Mouse (Mus musculus) CH12.LX (cell line): ENCODE data around the gene Yipf1. TPM values are rescaled to one million over a fixed set of nuclear protein-coding genes. Genes with fewer than 3 reads are reported as not detected.

Experiments used
- DNase-seq: peaks from one replicate; pipeline ENCODE4 v3.0.0-alpha.2; 2013; ENCODE audit errors: extremely low read depth
- H3K27ac ChIP-seq: 2 replicates; pipeline ENCODE4 v1.5.1; 2012; ENCODE audit warnings: low read depth, mild to moderate bottlenecking, control low read depth, moderate library complexity; ENCODE audit not compliant: insufficient read depth
- H3K27me3 ChIP-seq: replicated peaks from 2 replicates; pipeline ENCODE3; 2012; ENCODE audit warnings: inconsistent platforms
- H3K36me3 ChIP-seq, 2 experiments: replicated peaks in 1 of 2; 2 replicates each; pipeline versions ENCODE3 to v1.6.1; 2012; ENCODE audit warnings: inconsistent platforms in 1 of 2, low read length in 1 of 2, mild to moderate bottlenecking in 1 of 2, mixed read lengths in 1 of 2, moderate library complexity in 1 of 2; ENCODE audit not compliant: control insufficient read depth in 1 of 2, insufficient read depth in 1 of 2
- H3K4me1 ChIP-seq, 2 experiments: 2 replicates each; pipeline ENCODE4 v1.6.1; 2012; ENCODE audit warnings: inconsistent platforms in 1 of 2, moderate library complexity in 1 of 2; ENCODE audit not compliant: insufficient read depth in 2 of 2, control insufficient read depth in 1 of 2
- H3K4me2 ChIP-seq: 2 replicates; pipeline ENCODE4 v1.6.1; 2012; ENCODE audit warnings: low read depth, mild to moderate bottlenecking, control low read depth; ENCODE audit not compliant: poor library complexity, insufficient read depth, severe bottlenecking
- H3K4me3 ChIP-seq, 3 experiments: fragments of 150-350 bp in 1 of 3; sonication (generic) in 1 of 3; replicated peaks in 1 of 3; 2 replicates each; pipeline versions ENCODE3 to v1.5.1; 2011 to 2012; ENCODE audit warnings: low read depth in 2 of 3, low read length in 2 of 3, mild to moderate bottlenecking in 2 of 3, moderate library complexity in 2 of 3, control low read depth in 1 of 3, improper control_type of control experiment in 1 of 3, inconsistent platforms in 1 of 3, mixed read lengths in 1 of 3; ENCODE audit not compliant: poor library complexity in 1 of 3
- H3K79me2 ChIP-seq: replicated peaks from 2 replicates; pipeline ENCODE4 v1.6.1; 2012; ENCODE audit warnings: mild to moderate bottlenecking, moderate library complexity; ENCODE audit not compliant: control insufficient read depth, poor library complexity, insufficient read depth, severe bottlenecking; ENCODE audit errors: extremely low read depth
- H3K9ac ChIP-seq: 2 replicates; pipeline ENCODE4 v1.6.1; 2012; ENCODE audit warnings: low read depth, mild to moderate bottlenecking, control low read depth, moderate library complexity; ENCODE audit not compliant: insufficient read depth
- H3K9me3 ChIP-seq: replicated peaks from 2 replicates; pipeline ENCODE3; 2012; ENCODE audit warnings: low read length, inconsistent platforms, mixed read lengths
- BHLHE40 ChIP-seq: IDR thresholded peaks from 2 replicates; pipeline ENCODE4 v1.6.1; 2011; ENCODE audit warnings: mild to moderate bottlenecking, low read depth, low read length, improper control_type of control experiment
- CHD2 ChIP-seq: IDR thresholded peaks from 2 replicates; pipeline ENCODE4 v1.6.1; 2011; ENCODE audit warnings: low read length, improper control_type of control experiment
- EP300 ChIP-seq: IDR thresholded peaks from 2 replicates; pipeline ENCODE4 v1.6.1; 2011; ENCODE audit warnings: low read length, improper control_type of control experiment
- ETS1 ChIP-seq: conservative IDR thresholded peaks from 2 replicates; pipeline ENCODE4 v1.6.1; 2012; ENCODE audit warnings: low read depth, mild to moderate bottlenecking, inconsistent platforms, low read length, improper control_type of control experiment, moderate library complexity
- JUND ChIP-seq: conservative IDR thresholded peaks from 2 replicates; pipeline ENCODE4 v1.6.1; 2011; ENCODE audit warnings: low read depth, low read length, improper control_type of control experiment
- MAFK ChIP-seq: IDR thresholded peaks from 2 replicates; pipeline ENCODE4 v1.6.1; 2011; ENCODE audit warnings: low read length, improper control_type of control experiment; ENCODE audit not compliant: insufficient replicate concordance
- MAX ChIP-seq: IDR thresholded peaks from 2 replicates; pipeline ENCODE4 v1.6.1; 2011; ENCODE audit warnings: low read length, improper control_type of control experiment
- MAZ ChIP-seq: IDR thresholded peaks from 2 replicates; pipeline ENCODE4 v1.6.1; 2012; ENCODE audit warnings: low read depth, mild to moderate bottlenecking, inconsistent platforms, low read length, improper control_type of control experiment, moderate library complexity
- MXI1 ChIP-seq: IDR thresholded peaks from 2 replicates; pipeline ENCODE4 v1.6.1; 2011; ENCODE audit warnings: mild to moderate bottlenecking, low read depth, low read length, improper control_type of control experiment
- PAX5 ChIP-seq: IDR thresholded peaks from 2 replicates; pipeline ENCODE4 v1.6.1; 2012; ENCODE audit warnings: low read length, inconsistent platforms, mixed read lengths
- POLR2AphosphoS2 ChIP-seq: IDR thresholded peaks from 2 replicates; pipeline ENCODE4 v1.6.1; 2011; ENCODE audit warnings: low read depth, low read length, improper control_type of control experiment
- SMC3 ChIP-seq: IDR thresholded peaks from 2 replicates; pipeline ENCODE4 v1.6.1; 2011; ENCODE audit warnings: low read depth, low read length, improper control_type of control experiment
- TBP ChIP-seq: conservative IDR thresholded peaks from 2 replicates; pipeline ENCODE4 v1.6.1; 2011; ENCODE audit warnings: low read depth, low read length, improper control_type of control experiment
- UBTF ChIP-seq: IDR thresholded peaks from 2 replicates; pipeline ENCODE4 v1.6.1; 2012; ENCODE audit warnings: low read depth, mild to moderate bottlenecking, inconsistent platforms, low read length, improper control_type of control experiment, moderate library complexity
- USF1 ChIP-seq: IDR thresholded peaks from 2 replicates; pipeline ENCODE4 v1.6.1; 2014; ENCODE audit warnings: low read depth, mild to moderate bottlenecking, inconsistent platforms, low read length, improper control_type of control experiment
- USF2 ChIP-seq: conservative IDR thresholded peaks from 2 replicates; pipeline ENCODE4 v1.6.1; 2011; ENCODE audit warnings: low read depth, low read length, improper control_type of control experiment
- ZC3H11A ChIP-seq: IDR thresholded peaks from 2 replicates; pipeline ENCODE4 v1.6.1; 2012; ENCODE audit warnings: low read depth, mild to moderate bottlenecking, inconsistent platforms, low read length, improper control_type of control experiment
- ZKSCAN1 ChIP-seq: IDR thresholded peaks from 2 replicates; pipeline ENCODE4 v1.6.1; 2012; ENCODE audit warnings: low read depth, inconsistent platforms, low read length, improper control_type of control experiment, borderline replicate concordance
- ZMIZ1 ChIP-seq: IDR thresholded peaks from 2 replicates; pipeline ENCODE4 v1.6.1; 2012; ENCODE audit warnings: low read depth, mild to moderate bottlenecking, inconsistent platforms, low read length, improper control_type of control experiment
- dilution Hi-C: fragments of 300-500 bp; cut with MboI; formaldehyde crosslinking; loops from 2 replicates; pipeline ENCODE4 v1.14.3; 2020; ENCODE audit warnings: low sequenced_read_pairs; ENCODE audit not compliant: extremely low pct_unique_long_range_greater_than_20kb, extremely low pct_ligation_motif_present
- in situ Hi-C: fragments of 300-500 bp; cut with MboI; formaldehyde crosslinking; loops from 3 replicates; pipeline ENCODE4 v1.14.3; 2019; ENCODE audit warnings: low sequenced_read_pairs, low pct_ligation_motif_present, low pct_unique_long_range_greater_than_20kb, mixed read lengths
- polyA plus RNA-seq: library from polyadenylated mRNA; unstranded; fragments of >175 nt; gene quantifications from 2 replicates; pipeline ENCODE4 v1.2.1, GENCODE M21; 2012; ENCODE audit warnings: low read depth; ENCODE audit not compliant: insufficient read length
- total RNA-seq, 2 experiments: library from RNA; depleted of rRNA; stranded (reverse); fragments of 300-350 nt in 1 of 2; fragments of >200 nt in 1 of 2; gene quantifications; 2 replicates each; pipeline ENCODE4 v1.2.3; 2012 to 2014

Yipf1 gene
- total and polyA plus RNA-seq, 3 experiments, result 47.2 to 60.5 (median 52.8) TPM

- no peak for TF ChIP-seq MAX
- no peak for TF ChIP-seq USF2
- TF ChIP-seq MXI1, result no peak
- TF ChIP-seq JUND, result no peak
- no peak for TF ChIP-seq ZC3H11A
- TF ChIP-seq TBP, result no peak
- TF ChIP-seq ZKSCAN1, result no peak
- TF ChIP-seq EP300, result no peak
- no peak for TF ChIP-seq PAX5
- TF ChIP-seq UBTF, result no peak
- no peak for TF ChIP-seq CHD2
- no peak for TF ChIP-seq MAZ
- no peak for TF ChIP-seq ETS1
- in situ Hi-C loops (no loop called here), dilution Hi-C loops (no loop called here)
- Histone ChIP-seq H3K4me1 (no peaks in the 10 kb centered on the region), H3K4me2 (no peak overlapping the region), H3K27ac (no peak overlapping the region), H3K79me2 (no peaks in the 10 kb centered on the region; the same call in 1 of the 2 replicates), H3K27me3 (no peaks in the 10 kb centered on the region), H3K4me3 (no peak overlapping the region), H3K9ac (no peak overlapping the region), H3K9me3 (no peaks in the 10 kb centered on the region), H3K36me3 (peaks cover 68 to 93% of the 10 kb centered on the region in 2 experiments)
- DNase-seq, result no peak
Observed at GRCm38 (mm10) chr4:107389345-107389744, 75.2 kb downstream of the Yipf1 start.

- H3K4me3 ChIP-seq, result no peak overlapping the region
- H3K27ac ChIP-seq, result no peak overlapping the region
- no peak overlapping the region for H3K4me2 ChIP-seq
- no peak overlapping the region for H3K9ac ChIP-seq
- H3K9me3 ChIP-seq, result no peaks in the 10 kb centered on the region
- no peaks in the 10 kb centered on the region for H3K4me1 ChIP-seq
- TF ChIP-seq POLR2AphosphoS2, result no peak
- no peak for TF ChIP-seq SMC3
- no peak for TF ChIP-seq BHLHE40
- TF ChIP-seq MAFK, result no peak
- TF ChIP-seq ZMIZ1, result no peak
- TF ChIP-seq UBTF, result no peak
- no peak for TF ChIP-seq USF1
- peaks cover 66 to 96% of the 10 kb centered on the region in 2 experiments for H3K36me3 ChIP-seq
- DNase-seq, result no peak
- H3K27me3 ChIP-seq, result no peaks in the 10 kb centered on the region
- dilution Hi-C loops (no loop called here), in situ Hi-C loops (no loop called here)
- no peaks in the 10 kb centered on the region; the same call in 1 of the 2 replicates for H3K79me2 ChIP-seq
Observed at GRCm38 (mm10) chr4:107393771-107394170, 79.6 kb downstream of the Yipf1 start.

Other genes with a start within 250 kb of the Yipf1 start
- gene Mrpl37, start 247.5 kb upstream of the Yipf1 start, total RNA-seq (2012; rRNA removed), result 53.5 and 60.0 TPM in 2 replicates
- gene Mrpl37, start 247.5 kb upstream of the Yipf1 start, total RNA-seq (2014; rRNA removed), result 45.1 and 53.6 TPM in 2 replicates
- gene Mrpl37, start 247.5 kb upstream of the Yipf1 start, polyA plus RNA-seq, result 85.2 and 123 TPM in 2 replicates
- gene Cyb5rl, start 247.4 kb upstream of the Yipf1 start, total RNA-seq (2012; rRNA removed), result 14.0 and 16.4 TPM in 2 replicates
- gene Cyb5rl, start 247.4 kb upstream of the Yipf1 start, total RNA-seq (2014; rRNA removed), result 22.7 and 23.4 TPM in 2 replicates
- 19.3 and 24.9 TPM in 2 replicates for gene Cyb5rl, start 247.4 kb upstream of the Yipf1 start, polyA plus RNA-seq
- 9.9 and 13.4 TPM in 2 replicates for gene Cdcp2, start 217.5 kb upstream of the Yipf1 start, total RNA-seq (2012; rRNA removed)
- 6.6 and 6.9 TPM in 2 replicates for gene Cdcp2, start 217.5 kb upstream of the Yipf1 start, total RNA-seq (2014; rRNA removed)
- gene Cdcp2, start 217.5 kb upstream of the Yipf1 start, polyA plus RNA-seq, result 14.7 and 16.9 TPM in 2 replicates
- 54.4 and 71.8 TPM in 2 replicates for gene Tmem59, start 136.0 kb upstream of the Yipf1 start, total RNA-seq (2012; rRNA removed)
- gene Tmem59, start 136.0 kb upstream of the Yipf1 start, total RNA-seq (2014; rRNA removed), result 50.7 and 57.2 TPM in 2 replicates
- 61.9 and 68.5 TPM in 2 replicates for gene Tmem59, start 136.0 kb upstream of the Yipf1 start, polyA plus RNA-seq
- gene Tceanc2, start 135.2 kb upstream of the Yipf1 start, total RNA-seq (2012; rRNA removed), result 16.5 and 19.3 TPM in 2 replicates
- gene Tceanc2, start 135.2 kb upstream of the Yipf1 start, total RNA-seq (2014; rRNA removed), result 24.8 and 35.4 TPM in 2 replicates
- gene Tceanc2, start 135.2 kb upstream of the Yipf1 start, polyA plus RNA-seq, result 34.8 and 39.4 TPM in 2 replicates
- not detected in 2 replicates for gene Ldlrad1, start 105.2 kb upstream of the Yipf1 start, total RNA-seq (2012; rRNA removed)
- gene Ldlrad1, start 105.2 kb upstream of the Yipf1 start, total RNA-seq (2014; rRNA removed), result not detected in 2 replicates
- not detected in 2 replicates for gene Ldlrad1, start 105.2 kb upstream of the Yipf1 start, polyA plus RNA-seq
- 13.0 and 13.7 TPM in 2 replicates for gene Lrrc42, start 60.8 kb upstream of the Yipf1 start, total RNA-seq (2012; rRNA removed)
- gene Lrrc42, start 60.8 kb upstream of the Yipf1 start, total RNA-seq (2014; rRNA removed), result 15.3 and 24.9 TPM in 2 replicates
- 48.2 and 72.9 TPM in 2 replicates for gene Lrrc42, start 60.8 kb upstream of the Yipf1 start, polyA plus RNA-seq
- gene Hspb11, start 60.8 kb upstream of the Yipf1 start, total RNA-seq (2012; rRNA removed), result 35.4 and 46.3 TPM in 2 replicates
- gene Hspb11, start 60.8 kb upstream of the Yipf1 start, total RNA-seq (2014; rRNA removed), result 38.7 and 40.7 TPM in 2 replicates
- 19.7 and 20.2 TPM in 2 replicates for gene Hspb11, start 60.8 kb upstream of the Yipf1 start, polyA plus RNA-seq
- gene Dio1, start 7.2 kb upstream of the Yipf1 start, total RNA-seq (2012; rRNA removed), result 0.25 and 0.38 TPM in 2 replicates
- gene Dio1, start 7.2 kb upstream of the Yipf1 start, total RNA-seq (2014; rRNA removed), result 1.3 and 1.7 TPM in 2 replicates
- gene Dio1, start 7.2 kb upstream of the Yipf1 start, polyA plus RNA-seq, result 0.23 and 0.67 TPM in 2 replicates
- gene Ndc1, start 53.4 kb downstream of the Yipf1 start, total RNA-seq (2012; rRNA removed), result 48.1 and 49.1 TPM in 2 replicates
- 86.5 and 92.8 TPM in 2 replicates for gene Ndc1, start 53.4 kb downstream of the Yipf1 start, total RNA-seq (2014; rRNA removed)
- 69.6 and 71.3 TPM in 2 replicates for gene Ndc1, start 53.4 kb downstream of the Yipf1 start, polyA plus RNA-seq
- 0.08 TPM in 1 of 2 replicates, not detected in the other for gene Glis1, start 120.2 kb downstream of the Yipf1 start, total RNA-seq (2012; rRNA removed)
- 0.17 TPM in 1 of 2 replicates, not detected in the other for gene Glis1, start 120.2 kb downstream of the Yipf1 start, total RNA-seq (2014; rRNA removed)
- 1.3 and 2.2 TPM in 2 replicates for gene Glis1, start 120.2 kb downstream of the Yipf1 start, polyA plus RNA-seq